Mouse (Mus musculus) left cerebral cortex, adult 2 months (tissue): ENCODE measurements around the gene Cyfip2. TPM values are rescaled to one million over a fixed set of nuclear protein-coding genes. Genes with fewer than 3 reads are reported as not detected.

Source experiments
- DNase-seq, 2 experiments: peaks; one replicate each; pipeline ENCODE4 v3.0.0; 2021 to 2022; ENCODE audit warnings: low spot score in 2 of 2, mixed read lengths in 1 of 2; ENCODE audit errors: extremely low spot score in 1 of 2
- H3K27ac ChIP-seq: fragments of 200-600 bp; 2 replicates; pipeline ENCODE4 v1.8.1; 2022
- H3K4me3 ChIP-seq: fragments of 200-600 bp; 2 replicates; pipeline ENCODE4 v1.8.1; 2022
- CTCF ChIP-seq: fragments of 200-600 bp; IDR thresholded peaks from 2 replicates; pipeline ENCODE4 v1.8.1; 2022; ENCODE audit warnings: antibody characterized with exemption, mild to moderate bottlenecking, moderate library complexity
- intact Hi-C: fragments of 180-260 bp; cut with DNase I; formaldehyde crosslinking; loops from one replicate; pipeline ENCODE4 v1.15.1; 2025
- total RNA-seq, 2 experiments: library from RNA; stranded (reverse); gene quantifications; 2 replicates each; pipeline ENCODE4 v1.2.3; 2021

Cyfip2 gene
- total RNA-seq, 2 experiments from 2014 or later = 606 to 614 TPM

DNA sequence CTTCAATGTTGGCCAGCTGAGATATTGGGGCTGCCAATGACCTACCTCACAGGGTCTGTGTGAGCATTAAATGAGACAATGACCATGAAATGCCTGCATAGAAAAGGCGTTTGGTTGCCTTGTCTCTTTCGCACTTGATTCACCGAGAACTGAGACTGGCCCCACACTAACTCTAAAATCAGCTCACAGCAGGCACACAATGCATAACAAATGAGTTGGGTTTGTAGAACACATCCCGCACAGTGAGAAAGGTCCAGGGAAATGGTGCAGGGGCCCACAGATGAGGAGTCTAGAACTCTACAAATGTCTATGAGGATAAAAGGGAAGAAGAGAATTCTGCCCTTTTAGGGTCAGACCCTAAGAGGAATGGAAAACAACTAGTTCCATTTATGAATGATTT lies 23.6 kb downstream of the Cyfip2 start:
- TF ChIP-seq CTCF = no peak
- Histone ChIP-seq H3K27ac (no peak overlapping the region), H3K4me3 (no peak overlapping the region)
- no peak for DNase-seq
- intact Hi-C loops = no loop called here

DNA sequence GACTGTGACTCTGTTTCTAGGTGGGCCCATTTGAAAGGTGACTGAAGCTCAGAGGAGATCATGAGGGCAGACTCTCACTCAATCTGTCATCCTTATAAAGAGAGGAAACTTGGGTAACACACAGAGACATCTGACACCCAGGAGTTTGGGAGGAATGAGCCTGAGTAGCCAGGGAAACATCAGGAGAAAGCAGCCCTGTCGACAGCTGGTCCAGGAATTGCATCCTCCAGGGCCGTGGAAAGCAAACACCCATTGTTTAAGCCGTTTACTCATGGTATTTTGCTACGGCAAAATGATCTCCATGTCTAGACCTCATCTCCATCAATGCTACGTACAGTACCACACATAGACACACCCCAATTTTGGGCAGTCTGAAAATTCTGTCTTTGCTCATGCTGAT lies 24.6 kb downstream of the Cyfip2 start:
- DNase-seq = no peak
- TF ChIP-seq CTCF = no peak
- Histone ChIP-seq H3K27ac (no peak overlapping the region), H3K4me3 (no peak overlapping the region)
- intact Hi-C loops = no loop called here

DNA sequence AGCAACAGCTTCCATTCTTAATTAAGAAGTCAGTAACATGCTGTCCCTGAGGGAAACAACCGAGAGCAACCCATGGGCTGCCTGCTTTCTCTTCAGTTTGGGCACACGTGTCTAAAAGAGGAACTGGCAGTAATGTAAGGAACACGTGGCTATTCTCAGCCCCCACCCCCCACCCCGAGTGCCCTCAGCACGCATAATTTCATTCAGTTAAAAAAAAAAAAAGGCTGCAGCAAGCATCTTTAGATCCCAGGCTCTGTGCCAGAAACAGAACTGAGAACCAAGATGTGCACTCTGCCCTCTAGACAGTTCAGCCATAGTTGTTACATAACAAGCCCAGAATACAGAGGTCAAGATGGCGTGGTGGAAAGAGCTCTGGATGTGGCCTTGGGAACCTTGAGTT lies 25.9 kb downstream of the Cyfip2 start:
- no peak overlapping the region for H3K4me3 ChIP-seq
- intact Hi-C loops = no loop called here
- no peak for TF ChIP-seq CTCF
- no peak for DNase-seq
- no peak overlapping the region for H3K27ac ChIP-seq

DNA sequence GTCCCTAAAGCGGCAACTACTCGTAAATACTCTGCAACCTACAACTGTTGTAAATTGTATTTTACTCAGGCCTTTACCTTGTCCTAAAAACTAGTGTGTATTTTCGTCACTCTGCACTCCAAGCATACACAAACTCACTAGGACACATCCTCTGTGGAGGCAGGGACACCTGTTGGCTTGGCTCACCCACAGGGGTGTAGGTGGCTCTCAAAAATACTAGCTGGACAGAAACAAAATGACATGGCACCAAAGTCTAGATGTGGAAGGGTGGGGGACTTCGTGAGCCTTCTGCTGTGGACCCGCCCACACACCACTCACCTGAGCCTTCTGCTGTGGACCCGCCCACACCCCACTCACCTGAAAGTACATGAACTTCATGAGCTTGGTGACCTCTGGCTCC lies 28.9 kb downstream of the Cyfip2 start:
- intact Hi-C loops = loop anchor here (1.0 to 2.0 kb wide), 3 partner anchors 17 to 148 kb away; no protein-coding TSS in a partner anchor
- TF ChIP-seq CTCF = no peak
- DNase-seq = peak in 1 of 2 experiments; percentile 59
- Histone ChIP-seq H3K4me3 (no peak overlapping the region), H3K27ac (peak overlapping the region; percentile 19; the same call in 1 of the 2 replicates)

DNA sequence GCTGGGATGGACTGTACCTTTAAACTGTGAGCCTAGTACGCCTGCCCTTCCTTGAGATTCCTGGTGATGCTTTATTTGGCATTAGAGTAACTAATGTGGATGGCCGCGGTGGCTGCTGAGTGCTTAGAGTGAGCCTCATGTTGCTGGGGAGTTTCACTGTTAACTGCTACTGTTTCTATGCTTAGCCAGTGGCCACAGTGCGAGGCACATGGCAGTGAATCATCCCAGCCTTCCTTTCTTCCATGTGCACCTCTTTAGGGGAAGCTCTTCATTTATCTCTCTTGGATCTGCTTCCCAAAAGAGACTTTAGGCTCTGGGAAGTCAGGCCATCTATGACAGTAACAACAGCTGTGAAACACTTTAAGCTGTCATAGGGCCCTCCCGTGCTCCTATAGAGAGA lies 30.0 kb downstream of the Cyfip2 start:
- H3K27ac ChIP-seq = no peak overlapping the region; the same call in 1 of the 2 replicates
- H3K4me3 ChIP-seq = no peak overlapping the region
- TF ChIP-seq CTCF = no peak
- DNase-seq = no peak
- intact Hi-C loops = loop anchor here (1.0 to 2.0 kb wide), 3 partner anchors 18 to 149 kb away; no protein-coding TSS in a partner anchor

DNA sequence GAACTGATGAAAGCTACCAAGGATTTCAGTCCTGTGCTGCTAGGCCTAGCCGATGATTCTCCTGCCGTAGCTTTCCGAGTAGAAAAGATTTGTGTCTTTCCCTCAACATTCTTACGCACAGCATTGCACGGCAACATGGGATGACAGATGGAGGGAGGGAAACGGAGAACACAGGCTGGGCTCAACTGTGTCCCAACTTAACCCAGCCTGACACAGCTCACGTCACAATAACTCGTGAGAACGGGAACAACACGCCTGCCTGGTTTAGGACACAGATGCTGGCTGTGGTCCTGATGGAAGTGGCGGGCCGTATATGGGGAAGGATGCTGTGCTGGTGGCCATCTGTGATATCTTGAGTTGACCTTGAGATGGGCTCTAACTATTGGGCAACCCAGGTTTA lies 34.0 kb downstream of the Cyfip2 start:
- no peak for DNase-seq
- peak overlapping the region; percentile 24; the same call in 1 of the 2 replicates for H3K27ac ChIP-seq
- no peak overlapping the region for H3K4me3 ChIP-seq
- intact Hi-C loops = no loop called here
- no peak for TF ChIP-seq CTCF

DNA sequence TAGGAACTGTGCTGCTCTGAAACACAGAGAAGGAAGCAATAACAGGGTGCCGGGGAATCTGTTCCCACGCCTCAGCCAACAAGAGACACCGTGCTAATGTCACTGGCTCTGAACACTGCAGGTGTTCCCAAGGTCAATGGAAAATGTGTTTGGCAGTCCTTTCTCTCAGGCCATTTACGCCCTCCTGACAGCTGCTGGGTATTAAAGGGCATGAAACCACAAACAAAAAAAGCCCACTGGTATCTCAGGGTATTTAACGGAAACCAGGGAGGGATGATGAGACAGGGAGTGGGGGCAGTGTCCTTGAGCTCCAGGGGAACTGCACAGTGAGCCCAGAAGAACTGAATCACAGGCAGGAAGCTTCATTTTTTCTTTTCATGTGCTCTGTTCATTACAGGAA lies 34.5 kb downstream of the Cyfip2 start:
- DNase-seq = no peak
- intact Hi-C loops = no loop called here
- Histone ChIP-seq H3K27ac (0 out of 2 replicates have a peak overlapping the region, but pooled peaks have one; percentile 28), H3K4me3 (no peak overlapping the region)
- no peak for TF ChIP-seq CTCF

DNA sequence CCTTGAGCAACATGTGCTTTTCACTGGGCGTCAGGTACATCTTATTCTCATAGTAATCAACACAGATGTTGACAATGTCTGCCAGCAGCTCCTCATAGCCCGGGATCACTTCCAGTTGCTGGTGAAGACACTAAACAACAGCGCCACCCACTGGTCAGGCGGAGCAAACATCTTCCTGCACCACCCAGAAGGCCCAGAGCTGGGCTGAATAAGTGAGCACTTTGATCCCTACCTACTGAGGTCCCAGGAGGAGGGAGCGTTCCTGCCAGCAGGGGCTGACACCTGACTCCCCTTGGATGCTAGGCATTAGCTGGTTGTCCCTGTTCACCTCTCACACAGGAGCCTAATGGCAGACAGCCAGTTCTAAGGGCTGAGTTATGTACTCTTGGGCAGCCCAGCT lies 35.9 kb downstream of the Cyfip2 start:
- peak; percentile 55 for TF ChIP-seq CTCF
- intact Hi-C loops = no loop called here
- peak; percentile 38 to 47 for DNase-seq
- H3K27ac ChIP-seq = no peak overlapping the region
- H3K4me3 ChIP-seq = no peak overlapping the region

DNA sequence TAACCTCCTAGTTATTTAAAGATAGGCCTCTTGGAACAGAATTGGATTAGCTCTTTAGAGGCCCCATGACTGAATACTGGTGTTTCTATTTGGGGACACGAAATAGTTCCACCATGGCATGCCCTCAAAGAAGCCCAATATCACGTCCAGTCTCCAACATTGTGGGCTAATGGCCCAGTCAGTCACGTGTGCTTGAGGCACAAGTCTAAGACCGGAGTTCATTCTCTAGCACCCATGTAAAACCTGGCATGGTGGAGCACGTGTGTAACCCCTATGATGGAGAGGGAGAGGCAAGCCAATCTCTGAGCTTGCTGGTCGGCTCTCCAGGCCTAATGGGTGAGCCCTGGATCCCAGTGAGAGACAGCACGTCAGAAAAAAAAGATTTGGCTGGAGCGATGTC lies 36.5 kb downstream of the Cyfip2 start:
- no peak overlapping the region for H3K27ac ChIP-seq
- no peak overlapping the region for H3K4me3 ChIP-seq
- intact Hi-C loops = no loop called here
- TF ChIP-seq CTCF = no peak
- no peak for DNase-seq

DNA sequence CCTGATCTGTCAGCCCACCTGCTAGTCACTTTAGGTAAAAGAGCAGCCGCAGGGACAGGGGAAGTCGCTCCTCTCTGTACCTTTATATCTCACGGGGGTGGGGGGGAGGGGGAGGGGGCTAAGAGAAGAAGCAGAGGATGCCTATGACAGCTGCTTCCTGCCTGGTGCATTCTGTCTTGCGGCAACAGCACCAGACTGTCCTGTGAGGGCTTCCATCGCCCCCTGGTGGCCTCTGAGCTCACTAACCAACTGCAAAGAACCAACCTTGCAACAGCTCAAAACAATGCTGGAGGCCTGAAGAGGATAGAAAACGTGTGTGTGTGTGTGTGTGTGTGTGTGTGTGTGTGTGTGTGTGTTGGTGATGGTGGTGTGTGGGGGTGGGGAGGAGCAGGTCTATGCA lies 37.4 kb downstream of the Cyfip2 start:
- H3K4me3 ChIP-seq = no peak overlapping the region
- DNase-seq = peak; percentile 78
- no peak overlapping the region for H3K27ac ChIP-seq
- peak; percentile 60 for TF ChIP-seq CTCF
- intact Hi-C loops = no loop called here

DNA sequence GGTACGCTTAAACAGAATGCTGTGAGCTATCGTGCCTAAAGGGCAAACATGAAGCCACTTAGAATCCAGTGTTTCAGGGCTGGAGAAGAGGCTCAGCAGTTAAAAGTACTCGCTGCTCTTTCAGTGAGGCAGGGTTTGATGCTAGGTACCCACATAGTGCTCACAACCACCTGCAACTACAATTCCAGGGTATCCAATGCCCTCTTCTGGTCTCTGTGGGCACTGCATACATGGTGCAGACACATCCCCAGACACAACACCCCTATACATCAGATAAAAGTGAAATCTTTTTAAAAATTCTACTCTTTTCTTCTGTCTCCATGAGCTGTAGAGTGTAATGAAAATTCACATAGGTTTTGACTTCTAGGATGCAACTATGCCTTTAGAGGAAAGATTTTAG lies 38.7 kb downstream of the Cyfip2 start:
- DNase-seq = no peak
- Histone ChIP-seq H3K4me3 (no peak overlapping the region), H3K27ac (no peak overlapping the region)
- intact Hi-C loops = no loop called here
- TF ChIP-seq CTCF = peak; percentile 23

DNA sequence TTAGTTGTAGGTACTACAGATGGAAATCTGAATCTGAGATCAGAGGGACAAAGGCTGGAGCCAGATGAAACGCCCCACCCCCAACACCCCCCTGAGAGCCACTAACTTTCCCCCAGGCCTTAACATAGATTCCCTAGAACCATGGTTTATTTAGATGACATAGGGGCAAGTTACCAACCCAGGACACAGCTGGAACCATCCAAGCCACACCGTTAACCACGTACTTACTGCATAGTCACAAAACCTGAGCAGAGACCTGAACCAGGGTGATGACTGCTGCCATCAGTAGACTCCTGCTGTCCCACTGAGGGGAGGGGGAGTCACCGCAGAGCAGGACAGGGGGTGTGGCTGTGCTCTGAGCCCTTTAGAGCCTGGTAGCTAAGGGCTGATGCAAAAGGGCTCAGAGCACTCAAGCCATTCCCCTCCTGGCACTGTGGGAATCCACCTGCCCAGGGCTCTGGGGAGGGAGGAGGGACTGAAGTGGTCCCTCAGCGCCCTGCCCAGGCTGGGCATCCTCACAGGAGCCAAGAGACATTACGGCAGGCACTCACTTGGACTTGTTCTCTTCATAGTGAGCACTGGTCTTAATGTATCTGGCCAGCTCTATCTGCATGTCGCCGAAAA lies 40.5 kb downstream of the Cyfip2 start:
- no peak for DNase-seq
- intact Hi-C loops = no loop called here
- TF ChIP-seq CTCF = no peak
- Histone ChIP-seq H3K27ac (no peak overlapping the region), H3K4me3 (no peak overlapping the region)

DNA sequence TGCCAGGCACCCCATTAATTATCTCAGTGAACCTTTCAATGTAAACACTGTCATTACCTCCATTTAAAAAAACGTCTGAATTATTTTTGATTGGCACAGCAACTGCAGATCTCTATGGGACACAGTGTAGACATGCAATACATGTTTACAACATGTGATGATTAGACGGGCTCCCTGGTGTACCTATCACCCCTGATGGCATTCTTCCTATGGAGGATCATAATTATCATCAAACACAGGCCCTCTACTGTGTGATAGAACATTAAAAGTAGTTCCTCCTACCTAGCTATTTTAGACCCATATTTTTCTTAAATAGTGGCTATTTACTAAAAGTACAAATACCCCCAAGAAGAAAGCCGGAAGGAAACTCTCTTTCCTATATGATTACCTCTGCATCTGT lies 42.8 kb downstream of the Cyfip2 start:
- no peak overlapping the region for H3K27ac ChIP-seq
- TF ChIP-seq CTCF = no peak
- intact Hi-C loops = loop anchor here (1.0 to 10.0 kb wide), 2 partner anchors 161 to 365 kb away; no protein-coding TSS in a partner anchor
- no peak overlapping the region for H3K4me3 ChIP-seq
- DNase-seq = no peak
